Mouse (Mus musculus): ENCODE data around the gene Evl.

- TF ChIP-seq CTCF (IDR thresholded peaks at IDR 0.05; ENCODE audit: insufficient read depth, low read length), result no peak
- no peak for TF ChIP-seq POLR2A (IDR thresholded peaks at IDR 0.05; ENCODE audit: borderline replicate concordance, extremely low read depth, low read depth, low read length)
Measured at GRCm38 (mm10) chr12:108610255-108610654, 55.7 kb downstream of the Evl start.

All from lung, adult 2 months (tissue).